Mouse (Mus musculus): ENCODE results near the gene Rnf128. TPM values are rescaled to one million over a fixed set of nuclear protein-coding genes. Genes with fewer than 3 reads are reported as not detected.
"Not testable (repeated sequence)": the region's sequence is repeated elsewhere in the genome, so short reads cannot be mapped to it uniquely, and the experiment has no call there.

The Rnf128 gene
- polyA plus RNA-seq, 1 experiment from 2014 or later: 6.7 TPM

DNA sequence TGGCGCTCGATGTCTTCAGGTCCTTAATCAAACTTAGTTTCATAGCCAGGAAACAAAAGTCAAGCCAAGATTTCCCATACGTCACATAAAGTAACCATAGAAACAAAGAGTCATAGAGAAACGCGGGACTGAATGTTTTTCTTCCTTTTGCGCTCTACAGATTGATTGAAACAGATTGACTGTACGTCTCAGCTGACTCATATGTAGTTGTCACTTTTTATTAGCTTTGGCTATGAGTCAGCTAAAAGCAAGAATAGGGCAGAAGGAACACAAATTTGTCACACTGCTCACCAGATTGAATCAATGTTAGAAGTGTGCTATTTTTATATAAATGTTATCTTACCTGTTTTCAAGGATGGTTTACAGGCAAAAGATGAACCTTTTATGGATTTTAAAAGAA is 19.4 kb upstream of the Rnf128 start:
- H3K27ac ChIP-seq (ENCODE audit: low read depth, low read length): no peak overlapping the region
- H3K4me2 ChIP-seq (ENCODE audit: low read length): no peak overlapping the region
- no peak overlapping the region for H3K4me3 ChIP-seq (ENCODE audit: low read length)
- no peaks in the 10 kb centered on the region for H3K4me1 ChIP-seq (ENCODE audit: control insufficient read depth, insufficient read depth, low read depth, low read length)
- no peaks in the 10 kb centered on the region for H3K9me3 ChIP-seq (ENCODE audit: control insufficient read depth, low read length)
- no peaks in the 10 kb centered on the region for H3K27me3 ChIP-seq (replicated peaks; ENCODE audit: control insufficient read depth, insufficient read depth, low read length)
- H3K9ac ChIP-seq (ENCODE audit: low read depth, low read length): no peak overlapping the region
- WGBS: 71% methylated on average over 7 of the region's 7 CpGs
- ATAC-seq: no peak
- no peaks in the 10 kb centered on the region for H3K36me3 ChIP-seq (ENCODE audit: control insufficient read depth, insufficient read depth, low read length)

DNA sequence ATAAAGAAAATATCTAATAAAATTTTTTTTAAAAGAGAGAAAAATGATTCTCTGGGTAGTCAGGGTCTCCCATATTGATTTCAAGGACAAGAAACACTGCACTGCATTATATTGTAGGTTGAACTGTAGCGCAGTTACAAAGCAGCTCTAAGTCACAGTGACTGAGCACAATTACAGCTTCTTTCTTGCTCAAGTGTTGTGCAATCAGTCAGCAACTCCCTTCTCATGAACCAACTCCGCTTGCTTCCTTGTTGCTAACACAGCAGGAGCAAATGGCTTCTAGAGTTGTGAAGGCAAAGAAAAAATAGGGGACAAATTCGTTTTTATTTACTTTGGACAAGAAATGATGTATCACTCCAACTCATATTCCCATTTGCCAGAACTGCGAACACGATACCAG is 12.7 kb upstream of the Rnf128 start:
- 76% methylated on average over 5 of the region's 5 CpGs for WGBS
- Histone ChIP-seq H3K9ac (ENCODE audit: low read depth, low read length) (no peak overlapping the region), H3K4me3 (ENCODE audit: low read length) (no peak overlapping the region), H3K4me2 (ENCODE audit: low read length) (no peak overlapping the region), H3K4me1 (ENCODE audit: control insufficient read depth, insufficient read depth, low read depth, low read length) (no peaks in the 10 kb centered on the region), H3K27ac (ENCODE audit: low read depth, low read length) (no peak overlapping the region), H3K36me3 (ENCODE audit: control insufficient read depth, insufficient read depth, low read length) (no peaks in the 10 kb centered on the region), H3K27me3 (replicated peaks; ENCODE audit: control insufficient read depth, insufficient read depth, low read length) (no peaks in the 10 kb centered on the region), H3K9me3 (ENCODE audit: control insufficient read depth, low read length) (no peaks in the 10 kb centered on the region)
- ATAC-seq: no peak

DNA sequence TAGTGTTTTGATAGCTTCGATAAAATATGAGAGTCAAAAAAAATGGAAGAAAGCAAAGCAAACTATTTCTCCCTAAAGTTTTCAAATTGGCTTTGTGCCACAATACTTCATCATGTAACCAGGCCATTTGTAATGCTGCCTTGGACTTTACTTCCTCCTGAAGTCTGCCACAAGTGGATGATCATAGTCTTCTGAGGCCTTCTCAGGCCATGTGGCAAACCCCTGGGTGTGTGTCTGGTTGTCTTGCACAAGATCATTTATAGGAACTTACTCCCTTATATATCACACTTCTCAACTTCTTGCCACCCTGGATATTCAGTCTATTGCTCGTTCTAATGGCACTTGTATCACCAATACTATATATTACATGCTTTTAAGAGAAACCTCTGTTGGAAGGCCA is 11.0 kb upstream of the Rnf128 start:
- WGBS: 84% methylated on average over 2 of the region's 2 CpGs
- Histone ChIP-seq H3K36me3 (ENCODE audit: control insufficient read depth, insufficient read depth, low read length) (no peaks in the 10 kb centered on the region), H3K27me3 (replicated peaks; ENCODE audit: control insufficient read depth, insufficient read depth, low read length) (no peaks in the 10 kb centered on the region), H3K9ac (ENCODE audit: low read depth, low read length) (no peak overlapping the region), H3K4me2 (ENCODE audit: low read length) (no peak overlapping the region), H3K4me1 (ENCODE audit: control insufficient read depth, insufficient read depth, low read depth, low read length) (no peaks in the 10 kb centered on the region), H3K27ac (ENCODE audit: low read depth, low read length) (no peak overlapping the region), H3K9me3 (ENCODE audit: control insufficient read depth, low read length) (no peaks in the 10 kb centered on the region), H3K4me3 (ENCODE audit: low read length) (no peak overlapping the region)
- no peak for ATAC-seq

GRCm38 (mm10) chrX:139562255-139562924 is 726 bp upstream of the Rnf128 start:
- ATAC-seq: no peak
- H3K9me3 ChIP-seq (ENCODE audit: control insufficient read depth, low read length): no peaks in the 10 kb centered on the region
- H3K36me3 ChIP-seq (ENCODE audit: control insufficient read depth, insufficient read depth, low read length): no peaks in the 10 kb centered on the region
- no peaks in the 10 kb centered on the region for H3K27me3 ChIP-seq (replicated peaks; ENCODE audit: control insufficient read depth, insufficient read depth, low read length)
- H3K27ac ChIP-seq (ENCODE audit: low read depth, low read length): no peak overlapping the region
- WGBS: 73% methylated on average over 5 of the region's 5 CpGs
- no peaks in the 10 kb centered on the region for H3K4me1 ChIP-seq (ENCODE audit: control insufficient read depth, insufficient read depth, low read depth, low read length)
- no peak overlapping the region for H3K9ac ChIP-seq (ENCODE audit: low read depth, low read length)
- no peak overlapping the region for H3K4me2 ChIP-seq (ENCODE audit: low read length)
- H3K4me3 ChIP-seq (ENCODE audit: low read length): no peak overlapping the region

- Histone ChIP-seq H3K9me3 (ENCODE audit: control insufficient read depth, low read length) (no peaks in the 10 kb centered on the region), H3K27ac (ENCODE audit: low read depth, low read length) (no peak overlapping the region), H3K27me3 (replicated peaks; ENCODE audit: control insufficient read depth, insufficient read depth, low read length) (no peaks in the 10 kb centered on the region), H3K36me3 (ENCODE audit: control insufficient read depth, insufficient read depth, low read length) (no peaks in the 10 kb centered on the region), H3K4me1 (ENCODE audit: control insufficient read depth, insufficient read depth, low read depth, low read length) (no peaks in the 10 kb centered on the region), H3K4me3 (ENCODE audit: low read length) (no peak overlapping the region), H3K4me2 (ENCODE audit: low read length) (no peak overlapping the region), H3K9ac (ENCODE audit: low read depth, low read length) (no peak overlapping the region)
- no peak for ATAC-seq
- 81% methylated on average over 3 of the region's 3 CpGs for WGBS
Observed at GRCm38 (mm10) chrX:139570054-139570453, 6.9 kb downstream of the Rnf128 start.

DNA sequence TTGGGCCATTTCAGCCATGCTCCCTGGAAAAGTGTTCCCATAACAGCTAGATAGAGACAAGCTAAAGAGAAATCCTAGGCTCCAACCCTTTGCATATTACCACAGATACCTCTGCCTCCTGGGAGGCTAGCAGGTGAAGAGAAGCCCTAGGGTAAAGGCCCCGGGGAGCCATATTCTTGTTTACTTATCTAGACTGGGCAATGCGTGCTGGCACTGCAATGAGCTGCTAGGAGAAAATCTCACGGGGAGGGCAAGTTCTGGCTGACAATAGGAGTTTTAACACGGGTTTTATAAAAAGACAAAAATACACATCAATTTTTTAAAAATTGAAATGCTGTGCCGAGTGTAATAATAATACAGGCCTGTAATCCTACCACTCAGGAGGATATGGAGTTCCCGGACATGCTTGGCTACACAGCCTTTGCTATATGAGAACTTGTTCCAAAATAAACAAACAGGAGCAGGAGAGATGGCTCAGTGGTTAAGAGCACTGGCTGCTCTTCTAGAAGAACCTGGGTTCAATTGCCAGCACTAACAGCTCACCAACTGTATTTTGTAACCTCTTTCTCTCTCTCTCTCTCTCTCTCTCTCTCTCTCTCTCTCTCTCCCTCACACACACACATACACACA is 15.6 kb downstream of the Rnf128 start:
- H3K27ac ChIP-seq (ENCODE audit: low read depth, low read length): no peak overlapping the region
- no peak overlapping the region for H3K4me2 ChIP-seq (ENCODE audit: low read length)
- H3K4me1 ChIP-seq (ENCODE audit: control insufficient read depth, insufficient read depth, low read depth, low read length): no peaks in the 10 kb centered on the region
- no peak overlapping the region for H3K4me3 ChIP-seq (ENCODE audit: low read length)
- no peaks in the 10 kb centered on the region for H3K27me3 ChIP-seq (replicated peaks; ENCODE audit: control insufficient read depth, insufficient read depth, low read length)
- H3K36me3 ChIP-seq (ENCODE audit: control insufficient read depth, insufficient read depth, low read length): no peaks in the 10 kb centered on the region
- H3K9me3 ChIP-seq (ENCODE audit: control insufficient read depth, low read length): no peaks in the 10 kb centered on the region
- no peak overlapping the region for H3K9ac ChIP-seq (ENCODE audit: low read depth, low read length)
- ATAC-seq: no peak
- WGBS: 77% methylated on average over 6 of the region's 6 CpGs

DNA sequence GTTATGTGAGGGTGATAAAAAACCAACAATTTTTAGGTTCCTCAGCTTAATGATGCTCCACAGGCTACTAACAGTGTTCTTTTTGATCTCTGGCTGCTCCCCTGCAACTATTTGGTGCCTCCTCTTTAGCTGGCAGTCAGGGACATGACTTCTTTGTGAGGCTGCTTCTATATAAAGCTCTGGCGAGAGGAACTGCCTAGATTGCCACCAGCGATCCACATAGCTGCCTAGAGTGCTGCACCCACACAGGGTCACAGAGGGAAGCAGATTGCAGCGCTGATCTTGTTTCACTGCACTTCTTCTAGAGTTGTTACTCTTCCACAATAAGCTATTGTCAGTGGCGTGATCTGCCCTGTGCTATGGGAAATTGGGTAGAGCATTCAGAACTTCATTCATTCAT is 20.5 kb downstream of the Rnf128 start:
- Histone ChIP-seq H3K36me3 (ENCODE audit: control insufficient read depth, insufficient read depth, low read length) (no peaks in the 10 kb centered on the region), H3K27me3 (replicated peaks; ENCODE audit: control insufficient read depth, insufficient read depth, low read length) (no peaks in the 10 kb centered on the region), H3K9ac (ENCODE audit: low read depth, low read length) (no peak overlapping the region), H3K4me2 (ENCODE audit: low read length) (no peak overlapping the region), H3K4me1 (ENCODE audit: control insufficient read depth, insufficient read depth, low read depth, low read length) (no peaks in the 10 kb centered on the region), H3K9me3 (ENCODE audit: control insufficient read depth, low read length) (no peaks in the 10 kb centered on the region), H3K4me3 (ENCODE audit: low read length) (no peak overlapping the region), H3K27ac (ENCODE audit: low read depth, low read length) (no peak overlapping the region)
- WGBS: 51% methylated on average over 4 of the region's 4 CpGs
- no peak for ATAC-seq

DNA sequence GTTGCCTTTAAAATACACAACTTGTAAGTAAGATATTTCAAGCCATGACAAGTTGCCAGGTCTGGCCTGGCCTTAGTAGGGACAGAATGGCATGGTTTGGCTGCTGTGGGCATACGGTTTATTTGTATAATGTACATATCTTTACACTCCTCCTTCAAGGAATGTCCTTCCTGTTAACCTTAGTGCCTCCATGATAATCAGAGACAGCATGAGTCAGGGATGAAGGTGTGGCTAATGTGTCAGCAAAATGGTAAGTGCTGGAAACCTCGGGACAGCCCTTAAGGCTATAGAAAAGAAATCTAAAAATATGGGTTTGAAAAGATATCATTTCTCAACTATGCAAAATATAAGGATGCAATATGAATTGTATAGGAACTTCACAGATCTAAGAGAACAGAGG is 23.6 kb downstream of the Rnf128 start:
- WGBS: 91% methylated on average over 2 of the region's 2 CpGs
- H3K27me3 ChIP-seq (replicated peaks; ENCODE audit: control insufficient read depth, insufficient read depth, low read length); H3K4me1 ChIP-seq (ENCODE audit: control insufficient read depth, insufficient read depth, low read depth, low read length); ATAC-seq; H3K4me3 ChIP-seq (ENCODE audit: low read length); H3K27ac ChIP-seq (ENCODE audit: low read depth, low read length); H3K9me3 ChIP-seq (ENCODE audit: control insufficient read depth, low read length); H3K9ac ChIP-seq (ENCODE audit: low read depth, low read length); H3K4me2 ChIP-seq (ENCODE audit: low read length); H3K36me3 ChIP-seq (ENCODE audit: control insufficient read depth, insufficient read depth, low read length): not testable (repeated sequence)

DNA sequence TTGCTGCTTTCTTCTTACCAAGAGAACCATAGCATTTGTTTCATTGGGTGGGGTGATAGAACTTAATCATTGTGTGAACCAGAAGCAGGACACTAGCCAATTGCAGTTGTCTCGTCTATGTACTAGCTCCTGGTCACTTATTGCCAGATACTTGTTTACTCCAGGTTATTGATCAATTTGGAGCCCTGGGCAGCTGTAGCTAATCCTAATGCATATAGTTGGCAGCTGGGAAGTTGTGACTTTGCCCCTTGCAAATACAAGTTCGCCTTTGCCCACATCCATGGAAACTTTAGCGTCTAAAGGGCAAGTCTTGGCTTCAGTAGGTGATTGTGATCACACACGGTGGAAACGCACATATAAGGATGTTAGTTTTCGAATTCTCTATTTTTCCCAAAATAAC is 33.3 kb downstream of the Rnf128 start:
- 88% methylated on average over 6 of the region's 6 CpGs for WGBS
- no peak for ATAC-seq
- no peaks in the 10 kb centered on the region for H3K9me3 ChIP-seq (ENCODE audit: control insufficient read depth, low read length)
- no peaks in the 10 kb centered on the region for H3K4me1 ChIP-seq (ENCODE audit: control insufficient read depth, insufficient read depth, low read depth, low read length)
- H3K27me3 ChIP-seq (replicated peaks; ENCODE audit: control insufficient read depth, insufficient read depth, low read length): 0 out of 2 replicates have a peak, but pooled peaks cover 2% of the 10 kb centered on the region
- H3K27ac ChIP-seq (ENCODE audit: low read depth, low read length): no peak overlapping the region
- H3K9ac ChIP-seq (ENCODE audit: low read depth, low read length): no peak overlapping the region
- no peaks in the 10 kb centered on the region for H3K36me3 ChIP-seq (ENCODE audit: control insufficient read depth, insufficient read depth, low read length)
- H3K4me2 ChIP-seq (ENCODE audit: low read length): no peak overlapping the region
- no peak overlapping the region for H3K4me3 ChIP-seq (ENCODE audit: low read length)

All from hindbrain, embryonic 16.5 days (tissue).